Mouse (Mus musculus) stomach, postnatal 0 days (tissue): ENCODE results near the gene Cacna1g.

Source experiments
- CTCF ChIP-seq: IDR thresholded peaks from 2 replicates; pipeline ENCODE4 v1.5.1; 2016; ENCODE audit warnings: antibody characterized with exemption, low read depth, mild to moderate bottlenecking, moderate library complexity
- EP300 ChIP-seq: optimal IDR thresholded peaks from 2 replicates; pipeline ENCODE3; 2016; ENCODE audit warnings: antibody characterized with exemption

DNA sequence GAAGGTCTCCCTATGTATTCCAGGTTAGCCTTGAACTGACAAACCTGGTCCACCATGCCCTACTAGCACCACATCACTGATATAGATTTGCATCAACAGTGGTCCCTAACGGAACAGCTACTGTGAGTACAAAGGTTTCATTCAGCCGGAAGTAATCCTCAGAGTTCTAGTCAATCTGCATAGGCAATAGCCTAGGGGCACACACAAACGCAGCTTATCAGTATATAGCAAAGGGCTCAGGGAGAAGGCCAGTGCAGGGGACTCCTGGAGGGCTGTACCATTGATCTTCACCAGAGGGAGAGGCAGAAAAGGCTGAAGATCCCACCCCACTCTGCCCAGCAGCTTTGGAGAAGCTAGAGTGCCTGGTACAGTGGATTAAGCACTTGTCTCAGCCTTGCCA is 27.0 kb downstream of the Cacna1g start:
- no peak for TF ChIP-seq EP300
- TF ChIP-seq CTCF: no peak
